Mouse (Mus musculus) kidney, adult 2 months (tissue): ENCODE measurements around the gene Ifngr1.

Experiments used
- CTCF ChIP-seq: fragments of 200-500 bp; conservative IDR thresholded peaks from 2 replicates; pipeline ENCODE4 v1.5.1; 2011; ENCODE audit warnings: low read depth, mild to moderate bottlenecking, control low read depth, low read length, moderate library complexity, mixed read lengths; ENCODE audit not compliant: insufficient read depth, insufficient read length
- POLR2A ChIP-seq: fragments of 200-500 bp; IDR thresholded peaks from one replicate; pipeline ENCODE4 v1.6.1; 2011; ENCODE audit warnings: low read depth, low read length, control low read depth

DNA sequence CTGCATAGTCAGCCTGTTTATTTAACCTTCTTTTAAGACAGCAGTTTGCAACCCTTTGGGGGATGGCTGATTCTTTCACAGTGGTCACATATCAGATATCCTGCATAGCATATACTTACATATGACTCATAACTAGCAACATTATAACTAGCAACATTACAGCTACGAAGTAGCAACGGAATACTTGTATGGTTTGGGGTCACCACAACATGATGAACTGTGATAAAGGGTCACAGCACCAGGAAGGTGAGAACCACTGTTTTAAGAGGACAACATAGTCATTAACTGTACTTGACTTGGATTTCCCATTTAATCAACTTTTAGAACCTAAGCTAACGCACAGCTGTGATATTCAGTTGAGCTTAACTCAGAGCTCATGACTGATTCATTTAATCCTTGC lies 14.2 kb upstream of the Ifngr1 start:
- TF ChIP-seq POLR2A (no peak), CTCF (no peak)
